12 mouse cellular contexts compared by ENCODE assay signal in the genomic region with DNA sequence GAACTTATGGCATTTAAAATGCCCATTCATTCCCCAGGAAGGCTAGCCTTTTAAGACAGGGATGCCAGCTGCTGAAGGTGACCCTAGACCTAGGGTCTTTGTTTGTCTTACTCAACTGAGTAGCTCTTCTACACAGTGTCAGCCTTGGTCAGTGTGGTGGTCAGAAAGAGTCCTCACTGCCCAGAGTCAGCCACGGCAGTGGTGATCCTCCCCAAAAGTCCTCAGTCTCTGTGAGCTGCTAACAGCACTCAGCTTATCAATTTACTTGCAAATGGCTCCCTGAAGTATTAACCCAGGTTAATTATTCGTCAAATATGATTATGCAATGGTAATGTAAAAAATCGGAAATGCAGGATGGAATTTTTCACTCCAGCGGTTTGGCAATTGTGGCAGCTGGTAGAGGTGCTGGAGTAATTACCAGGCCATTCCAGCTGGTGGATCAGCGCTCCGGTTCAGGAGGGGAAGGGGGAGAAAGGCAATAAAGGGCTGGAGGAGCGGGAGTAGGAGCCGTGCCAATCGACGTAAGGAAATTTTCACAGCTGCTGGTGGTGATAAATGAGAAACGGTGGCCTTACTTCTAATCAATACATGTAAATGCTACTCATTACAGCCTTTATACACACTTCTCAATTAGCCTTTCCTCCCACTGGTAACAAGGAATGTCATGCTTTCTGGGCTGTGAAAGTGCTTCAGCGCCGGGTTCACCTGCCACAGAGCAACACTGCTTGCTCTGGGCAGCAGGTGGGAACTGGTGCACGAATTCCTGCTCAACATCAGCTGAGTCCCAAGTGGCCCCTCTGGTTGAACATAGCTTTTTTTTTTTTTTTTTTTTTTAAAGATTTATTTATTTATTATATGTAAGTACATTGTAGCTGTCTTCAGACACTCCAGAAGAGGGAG.
DNase-seq lines count a peak whose midpoint lies in the region; ATAC-seq and TF ChIP-seq lines count a peak whose summit lies in the region.
"Had no signal": no experiment of that assay in that cellular context is flagged by ENCODE, and none has a peak within 500 bp of the region (broad histone marks: within the 10 kb centered on the region; RNA-seq: fewer than 3 reads in every experiment).

No protein-coding gene starts in this region.

- H3K9ac ChIP-seq in embryonic facial prominence, embryonic 11.5 days (replicated peaks; ENCODE audit: low read length), result no peak overlapping the region
- no peak overlapping the region for H3K9ac ChIP-seq in intestine, postnatal 0 days (ENCODE audit: low read depth, low read length)
- H3K9ac ChIP-seq in limb, embryonic 12.5 days (replicated peaks), result no peak overlapping the region
- H3K9ac ChIP-seq: liver, embryonic 14.5 days had no signal

- ATAC-seq in embryonic facial prominence, embryonic 11.5 days (replicated peaks; ENCODE audit: insufficient number of reproducible peaks, low FRiP score, low TSS enrichment, low read depth), result no peak
- ATAC-seq in intestine, postnatal 0 days, result peak; percentile 53
- ATAC-seq in limb, embryonic 12.5 days (ENCODE audit: insufficient number of reproducible peaks, insufficient read depth, low FRiP score, low TSS enrichment, low read depth), result peak; percentile 63; the same call in 1 of the 2 replicates
- no peak for ATAC-seq in inflammation-experienced regulatory T-cells, adult 6 months
- ATAC-seq: activated CD4-positive, CD25-positive, alpha-beta regulatory T cell, adult 4 months had no signal

- no peak overlapping the region for H3K4me2 ChIP-seq in embryonic facial prominence, embryonic 11.5 days (ENCODE audit: low read depth, low read length)
- peak overlapping the region; percentile 50 for H3K4me2 ChIP-seq in intestine, postnatal 0 days (replicated peaks; ENCODE audit: low read depth)
- no peak overlapping the region for H3K4me2 ChIP-seq in limb, embryonic 12.5 days

- no peaks in the 10 kb centered on the region for H3K4me1 ChIP-seq in embryonic facial prominence, embryonic 11.5 days (ENCODE audit: control insufficient read depth, insufficient read depth, low read length)
- no peaks in the 10 kb centered on the region for H3K4me1 ChIP-seq in intestine, postnatal 0 days (replicated peaks; ENCODE audit: control insufficient read depth, insufficient read depth, low read length)
- H3K4me1 ChIP-seq in limb, embryonic 12.5 days (replicated peaks), result no peaks in the 10 kb centered on the region; the same call in 1 of the 2 replicates

- no peak overlapping the region for H3K27ac ChIP-seq in embryonic facial prominence, embryonic 11.5 days (replicated peaks; ENCODE audit: low read depth, low read length)
- H3K27ac ChIP-seq in intestine, postnatal 0 days (ENCODE audit: low read depth, low read length), result no peak overlapping the region
- H3K27ac ChIP-seq in limb, embryonic 12.5 days, result no peak overlapping the region
- H3K27ac ChIP-seq: liver, embryonic 14.5 days had no signal

- no peaks in the 10 kb centered on the region for H3K9me3 ChIP-seq in embryonic facial prominence, embryonic 11.5 days (replicated peaks; ENCODE audit: control insufficient read depth, low read length)
- no peaks in the 10 kb centered on the region for H3K9me3 ChIP-seq in intestine, postnatal 0 days (ENCODE audit: control insufficient read depth)
- H3K9me3 ChIP-seq in limb, embryonic 12.5 days, result no peaks in the 10 kb centered on the region

- 0 out of 2 replicates have a peak, but pooled peaks have one; percentile 1 for TF ChIP-seq CTCF in intestine, postnatal 0 days (IDR thresholded peaks at IDR 0.05; ENCODE audit: low read depth)

- 51% methylated on average over 14 of the region's 14 CpGs for WGBS in embryonic facial prominence, embryonic 11.5 days
- 30% methylated on average over 14 of the region's 14 CpGs for WGBS in intestine, postnatal 0 days
- WGBS in limb, embryonic 12.5 days, result 26% methylated on average over 14 of the region's 14 CpGs

- no peak overlapping the region for H3K4me3 ChIP-seq in embryonic facial prominence, embryonic 11.5 days (ENCODE audit: low read depth, low read length)
- 0 out of 2 replicates have a peak overlapping the region, but pooled peaks have one; percentile 7 for H3K4me3 ChIP-seq in intestine, postnatal 0 days (ENCODE audit: low read depth, low read length)
- no peak overlapping the region for H3K4me3 ChIP-seq in limb, embryonic 12.5 days (replicated peaks)

- H3K27me3 ChIP-seq in embryonic facial prominence, embryonic 11.5 days (ENCODE audit: control insufficient read depth, insufficient read depth, low read length), result no peaks in the 10 kb centered on the region
- no peaks in the 10 kb centered on the region for H3K27me3 ChIP-seq in intestine, postnatal 0 days (replicated peaks; ENCODE audit: control insufficient read depth, insufficient read depth, low read length)
- H3K27me3 ChIP-seq in limb, embryonic 12.5 days, result no peaks in the 10 kb centered on the region

- H3K36me3 ChIP-seq in embryonic facial prominence, embryonic 11.5 days (replicated peaks; ENCODE audit: control insufficient read depth, insufficient read depth, low read depth, low read length), result no peaks in the 10 kb centered on the region
- no peaks in the 10 kb centered on the region for H3K36me3 ChIP-seq in intestine, postnatal 0 days (ENCODE audit: control insufficient read depth, insufficient read depth)
- no peaks in the 10 kb centered on the region for H3K36me3 ChIP-seq in limb, embryonic 12.5 days

- peak; percentile 7 for DNase-seq in ES-CJ7 (ENCODE audit: low read depth, low spot score)
- peak; percentile 18 for DNase-seq in embryonic facial prominence, embryonic 11.5 days (ENCODE audit: low spot score)
- DNase-seq in adrenal gland, postnatal 36 days, result no peak
- no peak for DNase-seq in lung, postnatal 4 days
- DNase-seq in cerebellum, adult 11 months, result no peak
- DNase-seq: cerebellum, adult 18-20 months; thymus, postnatal 4 days had no signal

Comparison
In these comparisons a context has a peak if more than half of its experiments do, and no peak if none do; other contexts are left out.
1. DNase-seq: peak in ES-CJ7 (single experiment) and embryonic facial prominence, embryonic 11.5 days (single experiment); none in adrenal gland, postnatal 36 days (0 of 2), lung, postnatal 4 days (0 of 2) and cerebellum, adult 11 months (single experiment).
2. ATAC-seq: peak in intestine, postnatal 0 days (single experiment) and limb, embryonic 12.5 days (single experiment); none in embryonic facial prominence, embryonic 11.5 days (single experiment) and inflammation-experienced regulatory T-cells, adult 6 months (single experiment).